Mouse (Mus musculus) kidney, embryonic 14.5 days (tissue): ENCODE measurements around the gene Inpp4b. TPM values are rescaled to one million over a fixed set of nuclear protein-coding genes. Genes with fewer than 3 reads are reported as not detected.
"Not testable (repeated sequence)": the region's sequence is repeated elsewhere in the genome, so short reads cannot be mapped to it uniquely, and the experiment has no call there.

Source experiments
- ATAC-seq: fragments of 200-750 bp; cut with Nextera tagmentation; 2 replicates; pipeline ENCODE4 v1.8.0; 2017; ENCODE audit warnings: moderate number of reproducible peaks, mild to moderate bottlenecking, moderate TSS enrichment, moderate library complexity; ENCODE audit not compliant: low FRiP score, low TSS enrichment
- H3K27ac ChIP-seq: fragments of 300-500 bp; sonication (generic); 2 replicates; pipeline ENCODE4 v1.5.1; 2014; ENCODE audit warnings: low read depth, mild to moderate bottlenecking, low read length, moderate library complexity, mixed read lengths
- H3K27me3 ChIP-seq: fragments of 300-500 bp; sonication (generic); 2 replicates; pipeline ENCODE4 v1.6.1; 2014; ENCODE audit warnings: mild to moderate bottlenecking, low read length; ENCODE audit not compliant: control insufficient read depth, insufficient read depth
- H3K36me3 ChIP-seq: fragments of 300-500 bp; sonication (generic); 2 replicates; pipeline ENCODE4 v1.6.1; 2014; ENCODE audit warnings: low read length, mixed read lengths; ENCODE audit not compliant: control insufficient read depth, insufficient read depth
- H3K4me1 ChIP-seq: fragments of 300-500 bp; sonication (generic); 2 replicates; pipeline ENCODE4 v1.6.1; 2014; ENCODE audit warnings: low read length, mixed read lengths; ENCODE audit not compliant: control insufficient read depth, insufficient read depth
- H3K4me2 ChIP-seq: fragments of 300-500 bp; sonication (generic); replicated peaks from 2 replicates; pipeline ENCODE4 v1.6.1; 2014; ENCODE audit warnings: low read depth, mild to moderate bottlenecking, low read length
- H3K4me3 ChIP-seq: fragments of 300-500 bp; sonication (generic); 2 replicates; pipeline ENCODE4 v1.5.1; 2014; ENCODE audit warnings: mild to moderate bottlenecking, low read length
- H3K9ac ChIP-seq: fragments of 300-500 bp; sonication (generic); 2 replicates; pipeline ENCODE4 v1.6.1; 2014; ENCODE audit warnings: low read depth, mild to moderate bottlenecking, low read length, moderate library complexity
- H3K9me3 ChIP-seq: fragments of 300-500 bp; sonication (generic); 2 replicates; pipeline ENCODE4 v1.6.1; 2016; ENCODE audit warnings: low read length; ENCODE audit not compliant: control insufficient read depth
- WGBS: fragments of 180-500 bp; shearing (Covaris S2); extraction: QIAGEN DNeasy Blood & Tissue Kit; methylation state at CpG from one replicate; pipeline ENCODE4 v1.1.7; 2014; 5-methylcytosine and 5-hydroxymethylcytosine counted together
- polyA plus RNA-seq: library from polyadenylated mRNA; unstranded; fragments of >200 nt; fragmentation: Nextera tagmentation; extraction: Ambion mirVana; gene quantifications from 2 replicates; pipeline ENCODE4 v1.2.1, GENCODE M21; 2014

The Inpp4b gene
- polyA plus RNA-seq, 1 experiment from 2014 or later = 12.3 TPM

DNA sequence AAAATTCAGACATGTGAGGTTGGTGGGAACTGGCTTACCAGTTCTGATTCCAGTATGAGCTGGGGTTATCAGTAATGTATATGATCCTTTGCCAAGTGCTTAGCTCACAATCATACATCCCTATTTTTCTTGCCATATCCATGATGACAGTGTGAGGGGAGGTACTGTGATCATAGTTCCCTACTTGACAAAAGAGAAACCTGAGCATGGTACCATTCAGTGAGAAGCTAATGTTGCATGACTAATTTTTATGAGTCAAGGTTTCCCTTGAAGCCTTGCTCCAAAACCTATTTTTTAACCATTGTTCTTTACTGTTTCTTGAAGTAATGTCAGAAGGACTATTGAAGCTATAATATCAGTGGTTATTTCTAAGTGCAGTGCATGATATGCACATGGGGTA is 458.4 kb downstream of the Inpp4b start:
- no peaks in the 10 kb centered on the region for H3K9me3 ChIP-seq
- peak; percentile 77; the same call in 1 of the 2 replicates for ATAC-seq
- H3K27me3 ChIP-seq = no peaks in the 10 kb centered on the region
- no peaks in the 10 kb centered on the region for H3K4me1 ChIP-seq
- H3K9ac ChIP-seq = no peak overlapping the region
- H3K27ac ChIP-seq = no peak overlapping the region
- H3K4me2 ChIP-seq = no peak overlapping the region
- no peak overlapping the region for H3K4me3 ChIP-seq
- H3K36me3 ChIP-seq = no peaks in the 10 kb centered on the region

GRCm38 (mm10) chr8:81806797-81807196 is 464.4 kb downstream of the Inpp4b start:
- Histone ChIP-seq H3K4me3 (no peak overlapping the region), H3K4me2 (no peak overlapping the region), H3K36me3 (no peaks in the 10 kb centered on the region), H3K4me1 (peaks cover 3% of the 10 kb centered on the region; the same call in 1 of the 2 replicates), H3K27me3 (no peaks in the 10 kb centered on the region), H3K9ac (no peak overlapping the region), H3K9me3 (no peaks in the 10 kb centered on the region), H3K27ac (no peak overlapping the region)
- peak; percentile 87 for ATAC-seq

GRCm38 (mm10) chr8:81807578-81807977 is 465.2 kb downstream of the Inpp4b start:
- Histone ChIP-seq H3K4me2 (no peak overlapping the region), H3K4me1 (peaks cover 3% of the 10 kb centered on the region; the same call in 1 of the 2 replicates), H3K9ac (no peak overlapping the region), H3K27ac (no peak overlapping the region), H3K36me3 (no peaks in the 10 kb centered on the region), H3K9me3 (no peaks in the 10 kb centered on the region), H3K27me3 (no peaks in the 10 kb centered on the region), H3K4me3 (no peak overlapping the region)
- 27% methylated on average over 6 of the region's 6 CpGs for WGBS
- ATAC-seq = peak; percentile 45; the same call in 1 of the 2 replicates

DNA sequence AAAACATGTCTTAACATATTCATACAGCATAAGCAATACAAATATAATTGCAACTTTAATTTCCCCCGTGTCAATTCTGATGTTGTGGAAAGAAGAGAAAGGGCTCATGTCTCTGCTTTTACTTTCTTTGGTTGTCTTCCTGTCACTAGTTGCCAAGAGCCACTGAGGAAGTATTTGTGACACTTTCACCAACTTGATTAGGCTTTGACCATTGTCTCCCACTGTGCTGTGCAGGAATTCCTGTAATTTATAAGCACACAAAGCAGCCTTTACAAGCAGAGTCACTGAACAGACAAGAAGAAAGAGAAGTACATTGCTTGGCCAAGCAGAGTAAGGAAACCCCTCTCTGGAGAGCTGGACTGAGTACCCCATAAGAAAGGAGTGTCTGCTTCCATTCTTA is 466.1 kb downstream of the Inpp4b start:
- Histone ChIP-seq H3K4me2 (no peak overlapping the region), H3K36me3 (no peaks in the 10 kb centered on the region), H3K27ac (no peak overlapping the region), H3K4me1 (peaks cover 3% of the 10 kb centered on the region; the same call in 1 of the 2 replicates), H3K9me3 (no peaks in the 10 kb centered on the region), H3K9ac (no peak overlapping the region), H3K4me3 (no peak overlapping the region), H3K27me3 (no peaks in the 10 kb centered on the region)
- WGBS = 71% methylated on average over 1 of the region's 1 CpGs
- no peak for ATAC-seq

DNA sequence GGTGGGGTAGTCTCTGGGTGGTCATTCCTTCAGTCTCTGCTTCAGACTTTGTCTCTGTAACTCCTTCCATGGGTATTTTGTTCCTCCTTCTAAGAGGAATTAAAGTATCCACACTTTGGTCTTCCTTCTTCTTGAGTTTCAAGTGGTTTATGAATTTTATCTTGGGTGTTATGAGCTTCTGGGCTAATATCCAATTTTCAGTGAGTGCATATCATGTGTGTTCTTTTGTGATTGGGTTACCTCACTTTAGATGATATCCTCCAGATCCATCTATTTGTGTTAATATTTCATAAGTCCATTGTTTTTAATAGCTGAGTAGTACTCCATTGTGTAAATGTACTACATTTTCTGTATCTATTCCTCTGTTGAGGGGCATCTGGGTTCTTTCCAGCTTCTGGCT is 467.1 kb downstream of the Inpp4b start:
- not testable (repeated sequence) for ATAC-seq, H3K9me3 ChIP-seq, H3K4me1 ChIP-seq, H3K27me3 ChIP-seq, H3K4me2 ChIP-seq, H3K27ac ChIP-seq, H3K4me3 ChIP-seq, H3K9ac ChIP-seq, H3K36me3 ChIP-seq

- peaks cover 6% of the 10 kb centered on the region; the same call in 1 of the 2 replicates for H3K4me1 ChIP-seq
- no peak overlapping the region for H3K4me2 ChIP-seq
- no peaks in the 10 kb centered on the region for H3K9me3 ChIP-seq
- H3K27me3 ChIP-seq = no peaks in the 10 kb centered on the region
- H3K36me3 ChIP-seq = no peaks in the 10 kb centered on the region
- H3K27ac ChIP-seq = no peak overlapping the region
- peak; percentile 66; the same call in 1 of the 2 replicates for ATAC-seq
- 21% methylated on average over 3 of the region's 3 CpGs for WGBS
- no peak overlapping the region for H3K4me3 ChIP-seq
- no peak overlapping the region for H3K9ac ChIP-seq
These were observed 469.8 kb downstream of the Inpp4b start for GRCm38 (mm10) chr8:81812051-81812751.

DNA sequence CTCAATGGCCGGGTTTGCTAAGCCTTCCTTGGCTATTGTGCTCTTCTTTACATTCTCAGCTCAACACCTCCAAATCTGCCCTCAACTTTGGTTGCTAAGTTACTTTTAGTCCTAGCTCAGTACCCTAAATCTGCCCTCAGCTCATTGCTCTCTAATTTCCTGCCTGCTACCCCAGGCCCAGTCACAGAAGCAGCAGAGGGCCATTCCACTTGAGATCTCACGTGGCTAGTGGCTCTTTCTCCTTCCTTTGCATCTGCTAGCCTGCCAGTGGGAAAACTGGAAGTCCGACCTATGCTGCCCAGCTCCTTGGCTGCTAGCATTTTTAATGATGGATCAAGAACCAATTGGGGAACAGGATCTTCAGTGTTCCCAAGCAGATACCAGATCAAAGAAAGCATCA is 472.4 kb downstream of the Inpp4b start:
- H3K4me3 ChIP-seq = no peak overlapping the region
- no peaks in the 10 kb centered on the region for H3K9me3 ChIP-seq
- H3K36me3 ChIP-seq = no peaks in the 10 kb centered on the region
- H3K4me1 ChIP-seq = 0 out of 2 replicates have a peak, but pooled peaks cover 3% of the 10 kb centered on the region
- 51% methylated on average over 3 of the region's 3 CpGs for WGBS
- H3K27me3 ChIP-seq = no peaks in the 10 kb centered on the region
- no peak overlapping the region for H3K4me2 ChIP-seq
- H3K27ac ChIP-seq = no peak overlapping the region
- no peak for ATAC-seq
- no peak overlapping the region for H3K9ac ChIP-seq

GRCm38 (mm10) chr8:81815551-81815950 is 473.2 kb downstream of the Inpp4b start:
- no peaks in the 10 kb centered on the region for H3K36me3 ChIP-seq
- H3K27me3 ChIP-seq = no peaks in the 10 kb centered on the region
- no peak overlapping the region for H3K4me2 ChIP-seq
- no peak overlapping the region for H3K9ac ChIP-seq
- 63% methylated on average over 4 of the region's 4 CpGs for WGBS
- ATAC-seq = no peak
- H3K4me1 ChIP-seq = 0 out of 2 replicates have a peak, but pooled peaks cover 3% of the 10 kb centered on the region
- H3K27ac ChIP-seq = no peak overlapping the region
- H3K4me3 ChIP-seq = no peak overlapping the region
- H3K9me3 ChIP-seq = no peaks in the 10 kb centered on the region

DNA sequence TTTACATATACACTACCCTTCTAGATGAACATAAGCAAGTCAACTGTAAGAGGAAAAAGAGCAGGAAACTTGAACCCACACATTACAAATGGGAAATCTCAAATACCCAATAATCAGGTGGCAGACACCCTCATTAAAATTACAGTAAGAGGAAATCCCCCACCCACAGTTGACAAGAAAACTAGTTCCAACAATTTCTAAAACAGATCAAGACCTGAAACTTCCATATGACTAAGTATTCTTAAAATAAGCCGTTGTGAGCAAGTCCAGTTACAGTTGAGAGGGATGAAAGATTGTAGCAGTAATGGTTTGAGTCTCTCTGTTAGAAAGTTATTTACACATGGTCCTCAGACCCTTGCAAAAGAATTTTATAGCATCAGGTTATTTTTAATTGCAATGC is 480.8 kb downstream of the Inpp4b start:
- no peak for ATAC-seq
- 86% methylated on average over 1 of the region's 1 CpGs for WGBS
- H3K9me3 ChIP-seq = no peaks in the 10 kb centered on the region

More for the DNA sequence above, 480.8 kb downstream of the Inpp4b start:
- H3K9ac ChIP-seq = no peak overlapping the region
- no peak overlapping the region for H3K4me2 ChIP-seq
- no peak overlapping the region for H3K27ac ChIP-seq
- no peaks in the 10 kb centered on the region for H3K27me3 ChIP-seq
- no peaks in the 10 kb centered on the region for H3K36me3 ChIP-seq
- H3K4me1 ChIP-seq = no peaks in the 10 kb centered on the region
- H3K4me3 ChIP-seq = no peak overlapping the region
